Mouse (Mus musculus): Measurements from ENCODE around the gene Mcmbp. TPM values are rescaled to one million over a fixed set of nuclear protein-coding genes. Genes with fewer than 3 reads are reported as not detected.

Mcmbp gene
- total and polyA plus RNA-seq, 3 experiments, result 44.6 to 91.1 TPM; not detected in 1

DNA sequence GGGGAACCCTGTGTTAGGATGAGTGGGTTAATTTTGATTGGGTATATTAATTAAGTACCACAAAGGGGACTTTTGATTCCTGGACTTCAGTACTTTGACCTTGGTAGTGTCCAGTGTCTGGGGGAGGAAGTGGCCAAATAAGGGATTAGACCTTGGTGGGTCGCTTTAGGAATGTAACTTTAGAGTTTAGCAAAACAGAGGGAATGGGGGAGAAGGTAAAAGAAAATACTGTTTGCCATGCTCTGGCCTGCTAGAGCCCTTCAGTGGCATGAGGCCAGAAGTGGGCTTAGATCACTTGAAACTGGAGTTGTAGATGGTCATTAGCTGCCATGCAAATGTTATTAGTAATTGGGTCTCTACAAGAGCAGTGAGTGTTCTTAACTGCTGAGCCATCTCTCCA lies 83.3 kb downstream of the Mcmbp start:
- no peak overlapping the region for H3K4me3 ChIP-seq (ENCODE audit: control insufficient read depth in 1 of 2, insufficient read depth in 1 of 2, low read depth in 2 of 2, low read length in 2 of 2)
- no peak overlapping the region for H3K27ac ChIP-seq (ENCODE audit: control insufficient read depth, low read depth, low read length)
- TF ChIP-seq NRF1 (IDR thresholded peaks at IDR 0.05; ENCODE audit: insufficient read depth, low read depth, low read length, poor library complexity, severe bottlenecking) (no peak), MYC (IDR thresholded peaks at IDR 0.05; ENCODE audit: low read depth, low read length) (no peak), HCFC1 (IDR thresholded peaks at IDR 0.05; ENCODE audit: low read depth, low read length) (no peak), RAD21 (IDR thresholded peaks at IDR 0.05; ENCODE audit: low read depth, low read length) (no peak), ZNF384 (IDR thresholded peaks at IDR 0.05; ENCODE audit: low read depth, low read length) (no peak), E2F4 (IDR thresholded peaks at IDR 0.05; ENCODE audit: borderline replicate concordance, low read depth, low read length) (no peak)
- peaks cover 0 to 8% of the 10 kb centered on the region in 2 experiments; a peak in 2 of 4 replicates for H3K36me3 ChIP-seq (ENCODE audit: control insufficient read depth in 1 of 2, insufficient read depth in 2 of 2, low read length in 2 of 2)
- 0 out of 2 replicates have a peak, but pooled peaks cover 1% of the 10 kb centered on the region for H3K79me2 ChIP-seq (ENCODE audit: control insufficient read depth, insufficient read depth, low read length, poor library complexity)
- H3K4me1 ChIP-seq (ENCODE audit: control insufficient read depth in 1 of 2, insufficient read depth in 2 of 2, low read length in 2 of 2), result peaks cover 4 to 8% of the 10 kb centered on the region in 2 experiments; a peak in 3 of 4 replicates
- H3K9me3 ChIP-seq (replicated peaks; ENCODE audit: insufficient read depth, low read length), result no peaks in the 10 kb centered on the region
- no peaks in the 10 kb centered on the region for H3K27me3 ChIP-seq (ENCODE audit: control insufficient read depth in 1 of 2, insufficient read depth in 2 of 2, low read length in 2 of 2)
- DNase-seq (ENCODE audit: low read depth, low spot score), result no peak
- H3K9ac ChIP-seq (ENCODE audit: control insufficient read depth, low read depth, low read length, poor library complexity, severe bottlenecking), result no peak overlapping the region

Other genes starting within 250 kb of the Mcmbp start
- 5.1 and 5.8 TPM in 2 replicates for gene Bag3, start 216.9 kb downstream of the Mcmbp start, total RNA-seq (2012; rRNA removed)
- gene Bag3, start 216.9 kb downstream of the Mcmbp start, polyA plus RNA-seq (2012; ENCODE audit: insufficient read depth in 1 of 2, insufficient read length in 2 of 2, low read depth in 1 of 2, low replicate concordance in 2 of 2, missing spikeins in 1 of 2), result 10 to 100 TPM in 1 of 2 experiments, not detected in 1; 13.4 TPM
- gene Inpp5f, start 129.2 kb downstream of the Mcmbp start, total RNA-seq (2012; rRNA removed), result 9.5 and 9.9 TPM in 2 replicates
- gene Inpp5f, start 129.2 kb downstream of the Mcmbp start, polyA plus RNA-seq (2012; ENCODE audit: insufficient read depth in 1 of 2, insufficient read length in 2 of 2, low read depth in 1 of 2, low replicate concordance in 2 of 2, missing spikeins in 1 of 2), result 10 to 100 TPM in 1 of 2 experiments, not detected in 1; 14.3 TPM
- 20.7 and 21.2 TPM in 2 replicates for gene Sec23ip, start 4.4 kb upstream of the Mcmbp start, total RNA-seq (2012; rRNA removed)
- gene Sec23ip, start 4.4 kb upstream of the Mcmbp start, polyA plus RNA-seq (2012; ENCODE audit: insufficient read depth in 1 of 2, insufficient read length in 2 of 2, low read depth in 1 of 2, low replicate concordance in 2 of 2, missing spikeins in 1 of 2), result 10 to 100 TPM in 1 of 2 experiments, not detected in 1; 43.7 TPM